Mouse (Mus musculus): ENCODE results near the gene Plekho1.

DNA sequence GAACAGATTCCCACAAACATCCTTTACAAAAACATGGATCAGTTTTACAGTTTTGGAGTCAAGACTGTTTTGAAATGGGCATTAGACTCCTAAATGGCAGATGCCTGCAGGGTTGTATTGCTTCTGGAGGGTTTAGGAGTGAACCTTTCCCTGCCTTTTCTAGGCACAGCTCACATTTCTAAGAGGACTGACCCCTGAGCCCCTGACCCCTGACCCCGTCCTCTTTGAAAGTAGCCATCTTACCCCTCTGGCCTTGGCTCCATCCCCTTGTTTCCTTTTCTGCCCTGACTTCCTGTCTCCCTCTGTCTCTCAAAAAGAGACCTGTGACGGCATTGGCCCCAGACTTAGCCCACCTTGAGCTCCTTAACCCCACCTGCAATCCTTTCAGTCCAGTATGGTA is 32.6 kb downstream of the Plekho1 start:
- TF ChIP-seq CTCF (IDR thresholded peaks at IDR 0.05; ENCODE audit: low read depth) (no peak), EP300 (IDR thresholded peaks at IDR 0.05; ENCODE audit: low read depth) (no peak)

Measured in liver, embryonic 14.5 days (tissue).